Mouse (Mus musculus) right cerebral cortex, adult 2 months (tissue): ENCODE measurements around the gene Cd200.

Source experiments
- DNase-seq, 2 experiments: peaks; one replicate each; pipeline ENCODE4 v3.0.0; 2021 to 2022; ENCODE audit warnings: low spot score in 2 of 2

The Cd200 gene

DNA sequence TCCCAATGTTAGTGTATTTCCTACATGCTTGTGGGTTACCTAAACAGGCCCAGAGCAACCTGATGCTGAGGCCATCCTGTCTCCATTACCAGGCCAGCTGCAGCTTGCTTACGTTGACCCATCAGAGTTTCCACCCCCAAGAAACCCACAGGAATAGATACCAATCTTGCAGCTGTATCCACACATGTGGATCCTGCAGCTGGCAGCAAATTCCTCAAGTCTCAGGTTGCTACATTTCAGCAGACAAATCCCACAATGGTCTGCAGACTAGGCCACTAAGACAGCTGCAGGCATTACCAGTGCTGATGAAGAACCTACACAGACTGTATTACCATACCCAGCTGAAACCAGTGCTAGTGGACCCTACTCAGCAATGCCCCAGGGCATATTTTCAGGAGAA is 72.4 kb downstream of the Cd200 start:
- DNase-seq = no peak

GRCm38 (mm10) chr16:45334891-45335290 is 74.0 kb downstream of the Cd200 start:
- no peak for DNase-seq

GRCm38 (mm10) chr16:45334376-45334765 is 74.5 kb downstream of the Cd200 start:
- no peak for DNase-seq

GRCm38 (mm10) chr16:45333678-45334375 is 75.0 kb downstream of the Cd200 start:
- no peak for DNase-seq

DNA sequence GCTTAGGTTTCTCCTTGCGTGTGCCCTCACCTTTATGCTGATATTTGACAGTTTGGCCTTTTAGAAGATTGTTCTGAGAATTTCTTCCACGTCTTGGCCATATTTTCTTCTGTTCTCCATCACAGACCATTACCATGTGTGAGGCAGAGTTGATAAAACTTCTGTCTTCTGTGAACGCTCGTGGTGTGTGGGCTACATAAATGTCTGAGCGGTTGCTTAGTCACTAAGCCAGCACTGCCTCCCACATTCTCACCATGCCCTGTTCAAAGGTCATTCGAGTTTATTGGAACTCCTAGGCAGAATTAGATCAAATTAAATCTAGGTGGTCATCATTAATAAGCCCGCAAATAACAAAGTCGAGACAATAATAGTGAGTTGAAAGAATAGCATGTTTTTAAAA is 76.3 kb downstream of the Cd200 start:
- peak; percentile 17 to 18 for DNase-seq
